Mouse (Mus musculus) embryonic stem cell, embryonic (primary cell): Measurements from ENCODE around the gene Zfp235.

Experiments used
- CTCF ChIA-PET, 4 experiments: fragments of 300-600 bp in 2 of 4; fragments of 350-600 bp in 2 of 4; sonication (Branson Sonifier 250); formaldehyde crosslinking; loops; one replicate each; lab custom pipeline; 2022; ENCODE audit warnings: inconsistent platforms in 2 of 4; lab: Charles Lee
- POLR2A ChIA-PET, 4 experiments: fragments of 300-600 bp in 2 of 4; fragments of 350-600 bp in 2 of 4; sonication (Branson Sonifier 250); formaldehyde crosslinking; loops; one replicate each; lab custom pipeline; 2022; ENCODE audit warnings: antibody characterized with exemption in 4 of 4, inconsistent platforms in 1 of 4; lab: Charles Lee

The Zfp235 gene

DNA sequence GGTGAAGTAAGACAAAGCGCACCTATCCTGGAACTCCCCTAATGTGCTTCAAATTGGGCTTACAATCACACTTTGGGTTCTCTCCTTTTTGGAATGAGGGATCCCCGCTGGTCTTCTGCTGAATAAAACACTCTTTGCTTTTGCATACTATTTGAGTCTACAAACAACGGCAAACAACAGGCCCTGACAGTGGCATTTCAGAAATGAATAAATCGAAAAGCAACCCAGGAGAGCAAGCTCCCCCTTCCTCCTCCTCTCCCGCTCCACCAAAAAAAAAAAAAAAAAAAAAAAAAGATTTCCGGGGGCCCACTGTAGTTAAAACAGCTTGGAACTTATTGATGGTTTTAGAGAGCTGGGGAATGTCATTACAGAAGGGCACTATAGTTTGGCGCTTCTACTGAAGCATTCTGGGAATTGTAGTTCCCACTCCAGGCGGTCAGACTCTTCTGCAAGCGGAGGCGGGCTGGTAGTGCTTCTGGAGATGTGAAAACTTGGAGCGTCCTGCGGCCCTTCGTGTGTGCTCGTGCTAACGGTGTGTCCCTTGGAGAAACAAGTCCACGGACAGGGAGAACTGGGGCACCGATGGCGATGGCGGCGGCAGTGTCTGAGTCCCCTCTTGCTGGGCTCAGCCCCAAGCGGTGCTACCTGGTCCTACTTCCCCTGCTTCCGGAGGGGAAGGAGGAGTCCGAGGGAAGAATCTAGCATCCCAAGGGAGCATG lies 40.8 kb downstream of the Zfp235 start, which contains the start of gene Zfp114:
TSS of gene Zfp114 (plus strand) at position 443 of the 719 bp plus-strand sequence.
- POLR2A ChIA-PET = interaction anchor here (0.6 to 1.7 kb wide), 10 partner anchors 16 to 174 kb away, joined by 3 to 8 read pairs (median 4); partner anchors contain the start of gene Lypd5 (in 1 of the 4)
- CTCF ChIA-PET = interaction anchor here (0.5 to 0.7 kb wide), 6 partner anchors 33 to 189 kb away, joined by 3 to 4 read pairs (median 4); no protein-coding TSS in a partner anchor

DNA sequence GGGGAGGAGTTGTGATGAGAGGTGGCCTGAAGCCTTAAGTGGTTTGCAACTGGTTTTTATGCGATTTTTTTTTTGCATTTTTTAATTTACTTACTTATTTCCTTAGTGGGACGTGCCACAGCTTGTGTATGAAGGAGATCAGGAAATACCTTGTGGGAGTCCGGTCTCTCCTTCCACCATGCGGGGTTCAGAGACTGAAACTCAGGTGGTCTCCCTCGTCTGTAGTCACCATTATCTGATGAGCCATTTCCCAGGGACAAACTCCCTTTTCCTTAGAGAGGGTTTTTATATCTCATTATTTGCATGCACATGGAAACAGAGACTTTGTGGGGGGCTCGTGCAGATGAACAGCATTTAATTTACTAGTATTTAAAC lies 41.4 kb downstream of the Zfp235 start:
- ChIA-PET CTCF (interaction anchor here in 2 of 4 experiments (0.6 to 0.7 kb wide), 3 partner anchors 33 to 88 kb away, joined by 3 to 4 read pairs (median 4); no protein-coding TSS in a partner anchor), POLR2A (interaction anchor here (0.6 to 0.9 kb wide), 7 partner anchors 17 to 174 kb away, joined by 3 to 8 read pairs (median 4); partner anchors contain the start of gene Lypd5 (in 1 of the 4))

DNA sequence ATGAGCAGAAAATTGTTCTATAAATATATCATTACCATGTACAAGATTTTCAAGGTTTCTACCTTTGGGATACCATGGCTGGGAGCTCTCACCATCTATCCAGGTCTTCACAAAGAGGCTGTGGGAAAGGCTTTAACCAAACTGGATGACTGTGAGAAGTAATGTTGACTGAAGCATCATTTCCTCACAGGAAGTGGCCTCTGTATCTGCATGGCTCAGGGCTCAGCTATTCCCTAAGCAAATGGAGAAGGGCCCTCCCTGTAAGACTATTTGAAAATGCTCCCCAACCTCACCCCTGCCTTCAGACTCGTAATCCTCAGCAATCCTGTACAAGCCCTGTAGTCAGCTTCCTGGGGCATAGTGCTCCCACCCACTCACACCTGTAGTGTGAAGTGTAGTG lies 53.6 kb downstream of the Zfp235 start:
- ChIA-PET POLR2A (interaction anchor here in 1 of 4 experiments (1.5 kb wide), 1 partner anchor 20 kb away, joined by 3 read pairs; no protein-coding TSS in a partner anchor), CTCF (interaction anchor here in 1 of 4 experiments (0.5 kb wide), 1 partner anchor 203 kb away, joined by 3 read pairs; no protein-coding TSS in a partner anchor)

DNA sequence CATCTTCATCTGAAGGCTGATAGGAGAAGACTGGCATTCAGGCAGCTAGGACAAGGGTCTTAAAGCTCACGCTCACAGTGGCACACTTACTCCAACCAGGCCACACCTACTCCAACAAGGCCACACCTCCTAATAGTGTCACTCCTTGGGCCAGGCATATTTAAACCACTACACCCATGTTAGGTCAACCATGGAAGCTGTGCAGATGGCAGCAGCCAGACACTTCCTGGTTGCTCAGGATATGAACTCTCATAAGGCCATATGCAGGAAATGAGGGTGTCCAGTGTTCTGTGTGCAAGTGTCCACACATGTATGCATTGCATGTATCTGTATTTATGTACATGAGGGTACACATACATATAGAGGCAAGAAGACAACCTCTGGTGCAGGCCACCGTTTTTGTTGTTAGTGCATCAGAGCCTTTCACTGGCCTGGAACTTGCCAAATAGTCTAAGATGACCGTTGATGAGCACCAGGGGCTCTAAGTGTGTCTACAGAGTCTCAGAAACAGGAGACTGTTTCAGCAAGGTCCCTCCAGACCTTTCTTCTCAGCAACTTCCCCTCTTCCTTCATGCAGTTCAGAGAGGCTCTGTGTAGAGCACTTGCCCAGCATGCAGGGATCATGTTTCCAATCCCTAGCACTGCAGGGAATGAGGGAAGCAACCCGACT lies 55.1 kb downstream of the Zfp235 start:
- POLR2A ChIA-PET = no interaction called here
- CTCF ChIA-PET = no interaction called here

DNA sequence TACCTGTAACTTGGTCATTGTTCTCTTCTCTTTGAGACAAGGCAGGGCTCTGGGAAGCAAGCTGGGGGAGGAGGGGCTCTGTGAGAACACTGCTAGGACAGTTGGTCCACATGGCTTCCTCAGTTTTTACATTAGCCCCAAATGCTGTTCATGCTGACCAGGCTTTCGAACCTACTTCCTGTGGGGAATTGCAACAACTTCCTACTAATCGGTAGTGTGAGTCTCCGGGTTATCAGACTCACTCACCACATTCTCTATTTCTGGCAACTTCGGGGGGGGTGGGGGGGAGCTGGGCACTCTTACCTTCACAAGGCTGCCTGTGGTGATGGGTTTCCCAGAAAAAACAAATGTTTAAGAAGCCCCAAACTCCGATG lies 55.6 kb downstream of the Zfp235 start:
- CTCF ChIA-PET = no interaction called here
- POLR2A ChIA-PET = no interaction called here

DNA sequence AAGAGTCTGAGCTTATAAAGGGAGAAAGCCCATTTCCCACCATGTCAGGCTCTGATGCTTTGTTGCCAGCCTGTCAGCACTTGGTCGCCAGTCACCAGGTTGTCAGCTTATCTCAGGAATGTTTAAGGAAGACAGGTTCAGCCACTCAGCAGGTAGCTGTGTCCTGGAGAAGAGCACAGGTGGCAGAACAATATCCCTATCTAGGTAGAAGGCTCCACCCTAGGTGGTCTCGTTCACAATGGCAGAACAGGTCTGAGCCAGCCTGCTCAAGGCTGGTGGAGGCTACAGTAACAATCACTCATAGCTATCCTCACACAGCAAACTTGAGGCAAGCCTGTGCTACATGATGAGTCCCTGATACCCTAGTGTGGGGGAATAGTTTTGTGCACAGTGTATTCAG lies 57.4 kb downstream of the Zfp235 start:
- CTCF ChIA-PET = interaction anchor here in 1 of 4 experiments (0.5 kb wide), 1 partner anchor 194 kb away, joined by 3 read pairs; no protein-coding TSS in a partner anchor
- POLR2A ChIA-PET = no interaction called here
